Mouse (Mus musculus): ENCODE measurements around the gene Bckdha.

GRCm38 (mm10) chr7:25702350-25702749 is 43.6 kb upstream of the Bckdha start:
- TF ChIP-seq POLR2A (IDR thresholded peaks at IDR 0.05; ENCODE audit: low read depth, low read length), result no peak
- no peak for TF ChIP-seq CTCF (IDR thresholded peaks at IDR 0.05; ENCODE audit: borderline replicate concordance, insufficient read depth, low read length)
